Mouse (Mus musculus) 416B (cell line): ENCODE data around the gene Proser2.
A peak's percentile ranks its signal among the peaks of the same experiment; 100 is the strongest.

Experiments used
- DNase-seq: peaks from one replicate; pipeline ENCODE4 v3.0.0; 2011; ENCODE audit warnings: low read depth

Proser2 gene

GRCm38 (mm10) chr2:6071598-6072440, 58.2 kb downstream of the Proser2 start:
- peak; percentile 36 for DNase-seq

GRCm38 (mm10) chr2:6070925-6071324, 59.1 kb downstream of the Proser2 start:
- no peak for DNase-seq

GRCm38 (mm10) chr2:6067341-6067740, 62.7 kb downstream of the Proser2 start:
- no peak for DNase-seq

GRCm38 (mm10) chr2:6060071-6060804, 69.8 kb downstream of the Proser2 start:
- DNase-seq: no peak

GRCm38 (mm10) chr2:6059291-6059690, 70.7 kb downstream of the Proser2 start:
- no peak for DNase-seq

GRCm38 (mm10) chr2:6056518-6056917, 73.5 kb downstream of the Proser2 start:
- no peak for DNase-seq

- DNase-seq: no peak
Measured at GRCm38 (mm10) chr2:6055466-6055865, 74.5 kb downstream of the Proser2 start.

GRCm38 (mm10) chr2:6049018-6049417, 81.0 kb downstream of the Proser2 start:
- no peak for DNase-seq

GRCm38 (mm10) chr2:6048570-6048969, 81.4 kb downstream of the Proser2 start:
- no peak for DNase-seq
